ENCODE assay signal across 8 mouse cellular contexts in genomic region chr14:121051002-121051401, GRCm38 (mm10). TPM values are rescaled to one million over a fixed set of nuclear protein-coding genes. Genes with fewer than 3 reads are reported as not detected.
DNase-seq lines count a peak whose midpoint lies in the region; ATAC-seq and TF ChIP-seq lines count a peak whose summit lies in the region.
"Not testable (repeated sequence)": the region's sequence is repeated elsewhere in the genome, so short reads cannot be mapped to it uniquely, and the experiment has no call there.

No protein-coding gene starts in this region.

- 77% methylated on average over 3 of the region's 4 CpGs for WGBS in intestine, embryonic 16.5 days
- WGBS in kidney, postnatal 0 days, result 68% methylated on average over 3 of the region's 4 CpGs

- not testable (repeated sequence) for H3K4me2 ChIP-seq in intestine, embryonic 16.5 days (ENCODE audit: low read depth, low read length); kidney, postnatal 0 days (ENCODE audit: low read length)

- not testable (repeated sequence) for H3K36me3 ChIP-seq in ES-E14 (ENCODE audit: control insufficient read depth, insufficient read depth, low read length, poor library complexity, severe bottlenecking); intestine, embryonic 16.5 days (ENCODE audit: control insufficient read depth, insufficient read depth, low read length); kidney, postnatal 0 days (ENCODE audit: insufficient read depth, low read length)

- not testable (repeated sequence) for H3K9me3 ChIP-seq in ES-E14 (ENCODE audit: control insufficient read depth, insufficient read depth, low read depth, low read length); intestine, embryonic 16.5 days (ENCODE audit: control insufficient read depth, low read length); kidney, postnatal 0 days (replicated peaks; ENCODE audit: low read length)

- H3K27me3 ChIP-seq in intestine, embryonic 16.5 days (replicated peaks; ENCODE audit: control insufficient read depth, insufficient read depth, low read length); kidney, postnatal 0 days (ENCODE audit: insufficient read depth, low read length): not testable (repeated sequence)

- DNase-seq in 3T3-L1 (ENCODE audit: low read depth, low spot score), result peak; percentile 93
- DNase-seq in ES-E14 (ENCODE audit: low read depth, low spot score), result not testable (repeated sequence)
- peak; percentile 52 for DNase-seq in ZHBTc4 (ENCODE audit: low read depth, low spot score)
- DNase-seq in adrenal gland, postnatal 36 days, result peak; percentile 42 to 43
- DNase-seq in gastrocnemius, postnatal 25 days, result peak; percentile 9
- DNase-seq in kidney, postnatal 0 days (ENCODE audit: low spot score), result peak; percentile 42

- TF ChIP-seq CTCF in kidney, postnatal 0 days (IDR thresholded peaks at IDR 0.05; ENCODE audit: low read depth), result not testable (repeated sequence)

- ATAC-seq in intestine, embryonic 16.5 days, result 0 out of 2 replicates have a peak, but pooled peaks have one; percentile 11
- ATAC-seq in kidney, postnatal 0 days (replicated peaks; ENCODE audit: low FRiP score, low read depth), result not testable (repeated sequence)
- ATAC-seq in megakaryocyte progenitor cell, adult 5-6 weeks (replicated peaks; ENCODE audit: poor library complexity), result peak; percentile 79

- in situ Hi-C loops in ES-E14 (cut with MboI; ENCODE audit: low sequenced_read_pairs in 2 of 2, unreplicated experiment in 2 of 2), result not testable (repeated sequence)

- H3K4me1 ChIP-seq in ES-E14 (ENCODE audit: control insufficient read depth in 2 of 2, insufficient read depth in 2 of 2, low read length in 2 of 2, poor library complexity in 1 of 2), result peaks cover 0 to 14% of the 10 kb centered on the region in 2 experiments; a peak in 2 of 4 replicates
- H3K4me1 ChIP-seq in intestine, embryonic 16.5 days (ENCODE audit: control insufficient read depth, insufficient read depth, low read length), result peaks cover 37% of the 10 kb centered on the region
- peaks cover 42% of the 10 kb centered on the region for H3K4me1 ChIP-seq in kidney, postnatal 0 days (replicated peaks; ENCODE audit: insufficient read depth, low read length)

- not testable (repeated sequence) for H3K9ac ChIP-seq in ES-E14 (ENCODE audit: insufficient read depth, low read depth, low read length, poor library complexity, severe bottlenecking); intestine, embryonic 16.5 days (ENCODE audit: low read depth, low read length); kidney, postnatal 0 days (ENCODE audit: low read depth, low read length)

- not testable (repeated sequence) for H3K27ac ChIP-seq in ES-E14 (ENCODE audit: insufficient read depth, low read depth, low read length, poor library complexity, severe bottlenecking); intestine, embryonic 16.5 days (ENCODE audit: low read length); kidney, postnatal 0 days

- not testable (repeated sequence) for H3K4me3 ChIP-seq in ES-E14 (ENCODE audit: insufficient read depth in 1 of 2, low read depth in 1 of 2, low read length in 2 of 2, poor library complexity in 1 of 2, severe bottlenecking in 1 of 2); intestine, embryonic 16.5 days (ENCODE audit: low read length); kidney, postnatal 0 days (replicated peaks; ENCODE audit: low read depth, low read length)

TF ChIP-seq in ES-E14, 5 proteins besides CTCF, POLR2A, EP300 and RAD21:
- TF ChIP-seq ZNF384 (IDR thresholded peaks at IDR 0.05; ENCODE audit: low read depth, low read length), result 0 out of 2 replicates have a peak, but pooled peaks have one; percentile 26

RNA-seq across cellular contexts. Expression of gene Farp1, which starts 16.0 kb away (rescaled TPM):
- total RNA-seq in ES-E14 (2012; rRNA removed), result 8.4 and 8.6 TPM in 2 replicates
- 10 to 100 TPM; 17.2 to 25.1 TPM for total RNA-seq in adrenal gland, postnatal 36 days (2021)
- 1 to 10 TPM; 7.2 to 8.3 TPM for total RNA-seq in gastrocnemius, postnatal 25 days (2021)
- 8.7 and 10.5 TPM in 2 replicates for polyA plus RNA-seq in intestine, embryonic 16.5 days (2015; fragmentation: Nextera tagmentation; extraction: Ambion mirVana)
- 23.4 and 25.0 TPM in 2 replicates for polyA plus RNA-seq in kidney, postnatal 0 days (2015; fragmentation: Nextera tagmentation; extraction: Ambion mirVana)
- 0.15 and 0.78 TPM in 2 replicates for total RNA-seq in megakaryocyte progenitor cell, adult 5-6 weeks (2015)
- total RNA-seq in megakaryocyte progenitor cell, adult 5-6 weeks (2017), result 0.68 TPM in 1 of 2 replicates, not detected in the other
